Mouse (Mus musculus) gastrocnemius, adult 2 months (tissue): ENCODE results near the gene Dab2ip. TPM values are rescaled to one million over a fixed set of nuclear protein-coding genes. Genes with fewer than 3 reads are reported as not detected.

Source experiments
- DNase-seq: peaks from one replicate; pipeline ENCODE4 v3.0.0; 2022
- H3K27ac ChIP-seq: fragments of 200-600 bp; 2 replicates; pipeline ENCODE4 v1.8.1; 2022; ENCODE audit warnings: mild to moderate bottlenecking
- H3K4me3 ChIP-seq: fragments of 200-600 bp; 2 replicates; pipeline ENCODE4 v1.8.1; 2022; ENCODE audit warnings: mild to moderate bottlenecking, moderate library complexity
- CTCF ChIP-seq: fragments of 200-600 bp; IDR thresholded peaks from 2 replicates; pipeline ENCODE4 v1.8.1; 2022; ENCODE audit warnings: antibody characterized with exemption, mild to moderate bottlenecking, moderate library complexity
- intact Hi-C: fragments of 180-260 bp; cut with DNase I; formaldehyde crosslinking; loops from one replicate; pipeline ENCODE4 v1.15.1; 2025
- total RNA-seq, 2 experiments: library from RNA; stranded (reverse); gene quantifications; 2 replicates each; pipeline ENCODE4 v1.2.3; 2021

The Dab2ip gene
- total RNA-seq, 2 experiments from 2014 or later = 38.2 to 52.0 TPM

- intact Hi-C loops = no loop called here
- TF ChIP-seq CTCF = no peak
- DNase-seq = peak; percentile 65
Measured at GRCm38 (mm10) chr2:35712611-35713010, 154.5 kb downstream of the Dab2ip start.

GRCm38 (mm10) chr2:35713460-35713859, 155.4 kb downstream of the Dab2ip start:
- no peak overlapping the region for H3K27ac ChIP-seq
- no peak for TF ChIP-seq CTCF
- H3K4me3 ChIP-seq = no peak overlapping the region
- DNase-seq = no peak
- intact Hi-C loops = no loop called here

More at GRCm38 (mm10) chr2:35712611-35713010, 154.5 kb downstream of the Dab2ip start:
- H3K4me3 ChIP-seq = no peak overlapping the region
- H3K27ac ChIP-seq = 0 out of 2 replicates have a peak overlapping the region, but pooled peaks have one; percentile 3

DNA sequence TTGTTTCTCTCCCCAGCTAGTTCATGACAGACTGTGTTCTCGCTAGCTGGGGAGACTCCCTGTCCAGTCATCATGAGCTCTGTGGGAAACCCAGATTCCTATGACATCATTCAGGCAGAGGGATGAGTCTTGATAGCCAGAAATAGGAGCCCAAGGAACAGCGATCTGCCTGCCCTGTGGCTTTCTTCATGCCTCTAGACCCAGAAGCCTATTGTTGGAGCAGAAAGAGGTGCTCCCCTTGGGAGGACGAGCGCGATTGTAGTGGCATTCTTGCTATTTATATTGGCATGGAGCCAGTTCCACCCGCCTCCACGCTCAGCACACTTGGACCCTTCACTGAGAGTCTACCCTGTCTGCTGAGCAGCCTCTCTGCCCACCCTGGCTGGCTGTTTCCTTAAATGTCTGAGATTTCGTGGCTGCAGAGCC, 156.7 kb downstream of the Dab2ip start:
- intact Hi-C loops = loop anchor here (1.0 kb wide), 1 partner anchor 54 kb away; no protein-coding TSS in a partner anchor
- no peak for DNase-seq
- no peak for TF ChIP-seq CTCF
- H3K27ac ChIP-seq = peak overlapping the region; percentile 67
- no peak overlapping the region for H3K4me3 ChIP-seq

DNA sequence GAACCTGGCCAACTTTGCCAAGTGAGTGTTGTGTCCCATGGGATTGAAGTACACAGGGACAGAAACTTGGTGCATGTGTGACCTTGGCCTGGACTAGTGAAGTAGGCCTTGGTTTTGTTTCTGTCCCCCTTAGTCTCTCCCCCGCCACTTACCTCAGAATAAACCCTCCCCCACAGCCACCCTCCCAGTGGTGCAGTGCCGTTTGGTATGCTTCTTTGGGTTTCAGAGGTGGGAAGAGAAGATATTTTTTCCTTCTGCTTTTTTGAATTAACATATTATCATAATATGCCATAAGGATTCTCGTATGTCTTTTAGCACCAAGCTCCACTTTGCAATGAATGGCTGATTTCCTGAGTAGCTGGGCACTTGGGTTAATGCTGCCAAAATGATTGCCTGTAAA, 157.4 kb downstream of the Dab2ip start:
- Histone ChIP-seq H3K27ac (no peak overlapping the region), H3K4me3 (no peak overlapping the region)
- TF ChIP-seq CTCF = no peak
- intact Hi-C loops = loop anchor here (1.0 kb wide), 1 partner anchor 55 kb away; no protein-coding TSS in a partner anchor
- DNase-seq = no peak

- Histone ChIP-seq H3K27ac (no peak overlapping the region), H3K4me3 (no peak overlapping the region)
- no peak for TF ChIP-seq CTCF
- intact Hi-C loops = no loop called here
- no peak for DNase-seq
Measured at GRCm38 (mm10) chr2:35716175-35716574, 158.1 kb downstream of the Dab2ip start.

GRCm38 (mm10) chr2:35718003-35718500, 160.0 kb downstream of the Dab2ip start:
- no peak for DNase-seq
- no peak overlapping the region for H3K4me3 ChIP-seq
- no peak for TF ChIP-seq CTCF
- peak overlapping the region; percentile 76 for H3K27ac ChIP-seq
- intact Hi-C loops = no loop called here

DNA sequence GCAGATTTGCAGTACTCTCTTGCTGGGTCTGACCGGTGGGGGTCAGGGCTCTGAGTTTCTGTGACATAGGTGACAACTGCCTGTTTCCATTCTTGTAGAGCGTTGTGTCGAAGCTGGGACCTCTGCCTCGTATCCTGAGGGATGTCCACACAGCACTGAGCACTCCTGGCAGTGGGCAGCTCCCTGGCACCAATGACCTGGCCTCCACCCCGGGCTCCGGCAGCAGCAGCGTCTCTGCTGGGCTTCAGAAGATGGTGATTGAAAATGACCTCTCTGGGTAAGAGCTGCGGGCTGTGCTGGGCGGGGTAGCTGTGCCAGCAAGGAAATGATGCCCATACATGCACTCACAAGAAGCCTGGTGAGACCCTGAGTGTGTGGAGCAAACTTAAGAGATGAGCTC, 160.6 kb downstream of the Dab2ip start:
- peak; percentile 43 for DNase-seq
- intact Hi-C loops = no loop called here
- TF ChIP-seq CTCF = no peak
- H3K4me3 ChIP-seq = no peak overlapping the region
- peak overlapping the region; percentile 76 for H3K27ac ChIP-seq

- DNase-seq = no peak
- TF ChIP-seq CTCF = no peak
- peak overlapping the region; percentile 76 for H3K27ac ChIP-seq
- intact Hi-C loops = loop anchor here (5.0 kb wide), 2 partner anchors 177 to 188 kb away; no protein-coding TSS in a partner anchor
- H3K4me3 ChIP-seq = no peak overlapping the region
Measured at GRCm38 (mm10) chr2:35719230-35720005, 161.4 kb downstream of the Dab2ip start.

- no peak for TF ChIP-seq CTCF
- DNase-seq = peak; percentile 91
- intact Hi-C loops = loop anchor here (5.0 kb wide), 2 partner anchors 178 to 187 kb away; no protein-coding TSS in a partner anchor
Measured at GRCm38 (mm10) chr2:35720104-35720503, 162.0 kb downstream of the Dab2ip start.

DNA sequence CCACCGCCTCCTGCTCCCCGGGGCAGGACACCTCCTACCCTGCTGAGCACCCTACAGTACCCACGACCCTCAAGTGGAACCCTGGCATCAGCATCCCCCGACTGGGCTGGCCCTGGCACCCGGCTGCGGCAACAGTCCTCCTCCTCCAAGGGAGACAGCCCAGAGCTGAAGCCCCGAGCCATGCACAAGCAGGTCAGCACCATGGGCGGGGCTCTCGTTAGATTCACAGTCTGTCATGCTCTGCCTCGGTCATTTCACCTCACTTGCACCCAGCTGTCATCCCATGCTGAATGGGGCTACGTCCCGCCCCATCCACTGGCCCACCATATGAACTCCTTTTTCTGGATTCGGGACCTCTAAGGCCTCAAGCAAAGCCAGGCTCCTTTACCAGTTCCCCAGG, 162.5 kb downstream of the Dab2ip start:
- H3K4me3 ChIP-seq = no peak overlapping the region
- TF ChIP-seq CTCF = no peak
- DNase-seq = peak; percentile 39
- peak overlapping the region; percentile 76 for H3K27ac ChIP-seq
- intact Hi-C loops = loop anchor here (5.0 kb wide), 2 partner anchors 178 to 187 kb away; no protein-coding TSS in a partner anchor

More at GRCm38 (mm10) chr2:35720104-35720503, 162.0 kb downstream of the Dab2ip start:
- Histone ChIP-seq H3K27ac (peak overlapping the region; percentile 76), H3K4me3 (no peak overlapping the region)

DNA sequence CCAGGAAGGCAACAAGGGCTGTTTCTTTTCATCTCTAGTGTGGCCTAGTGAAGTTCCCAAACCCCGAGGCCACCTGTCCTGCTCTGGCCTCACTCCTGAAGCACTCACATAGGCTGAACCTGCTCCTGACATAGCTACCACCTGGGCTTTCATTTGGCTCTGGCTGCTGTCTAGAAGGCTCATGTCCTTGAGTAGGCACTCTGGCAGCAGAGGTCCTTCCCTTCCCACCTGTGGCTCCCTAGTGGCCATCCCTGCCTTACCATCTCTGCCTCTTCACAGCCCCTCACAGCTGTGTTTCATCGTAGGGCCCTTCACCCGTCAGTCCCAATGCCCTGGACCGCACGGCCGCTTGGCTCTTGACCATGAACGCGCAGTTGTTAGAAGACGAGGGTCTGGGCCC, 162.9 kb downstream of the Dab2ip start:
- intact Hi-C loops = loop anchor here (5.0 kb wide), 2 partner anchors 179 to 186 kb away; no protein-coding TSS in a partner anchor
- no peak overlapping the region for H3K4me3 ChIP-seq
- no peak for TF ChIP-seq CTCF
- no peak for DNase-seq
- peak overlapping the region; percentile 76; the same call in 1 of the 2 replicates for H3K27ac ChIP-seq

DNA sequence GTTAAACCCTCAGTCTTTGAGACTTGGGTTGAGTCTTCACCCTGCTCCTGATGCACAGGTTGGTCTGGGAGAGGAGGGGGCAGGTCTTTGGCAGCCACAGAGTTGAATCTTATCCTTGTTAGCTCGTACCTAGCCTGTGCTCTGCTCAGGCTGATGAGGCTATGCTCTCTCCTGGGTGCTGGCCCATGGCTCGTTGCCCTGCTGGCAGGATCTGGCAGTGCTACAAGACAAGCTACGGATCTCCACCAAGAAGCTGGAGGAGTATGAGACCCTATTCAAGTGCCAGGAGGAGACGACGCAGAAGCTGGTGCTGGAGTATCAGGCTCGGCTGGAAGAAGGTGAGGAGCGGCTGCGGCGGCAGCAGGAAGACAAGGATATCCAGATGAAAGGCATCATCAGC, 164.8 kb downstream of the Dab2ip start:
- H3K4me3 ChIP-seq = no peak overlapping the region
- intact Hi-C loops = loop anchor here (5.0 kb wide), 2 partner anchors 181 to 184 kb away; no protein-coding TSS in a partner anchor
- peak; percentile 55 for DNase-seq
- no peak for TF ChIP-seq CTCF
- no peak overlapping the region for H3K27ac ChIP-seq

GRCm38 (mm10) chr2:35723267-35723666, 165.2 kb downstream of the Dab2ip start:
- TF ChIP-seq CTCF = no peak
- Histone ChIP-seq H3K27ac (no peak overlapping the region), H3K4me3 (no peak overlapping the region)
- intact Hi-C loops = loop anchor here (5.0 kb wide), 2 partner anchors 181 to 184 kb away; no protein-coding TSS in a partner anchor
- no peak for DNase-seq
